Mouse (Mus musculus) large intestine, adult 2 months (tissue): Measurements from ENCODE around the gene Sh2d6. TPM values are rescaled to one million over a fixed set of nuclear protein-coding genes. Genes with fewer than 3 reads are reported as not detected.

Source experiments
- DNase-seq: peaks from one replicate; pipeline ENCODE4 v3.0.0-alpha.2; 2012; ENCODE audit warnings: low read depth, low spot score
- WGBS: fragments of 180-500 bp; shearing (Covaris S2); methylation state at CpG from one replicate; pipeline ENCODE4 v1.1.7; 2018; 5-methylcytosine and 5-hydroxymethylcytosine counted together
- polyA plus RNA-seq: library from polyadenylated mRNA; depleted of rRNA; stranded (reverse); fragments of >200 nt; gene quantifications from 2 replicates; pipeline ENCODE4 v1.2.3, GENCODE M21; 2012; rRNA removed

Gene Sh2d6
- polyA plus RNA-seq, 1 experiment, result 11.3 TPM

DNA sequence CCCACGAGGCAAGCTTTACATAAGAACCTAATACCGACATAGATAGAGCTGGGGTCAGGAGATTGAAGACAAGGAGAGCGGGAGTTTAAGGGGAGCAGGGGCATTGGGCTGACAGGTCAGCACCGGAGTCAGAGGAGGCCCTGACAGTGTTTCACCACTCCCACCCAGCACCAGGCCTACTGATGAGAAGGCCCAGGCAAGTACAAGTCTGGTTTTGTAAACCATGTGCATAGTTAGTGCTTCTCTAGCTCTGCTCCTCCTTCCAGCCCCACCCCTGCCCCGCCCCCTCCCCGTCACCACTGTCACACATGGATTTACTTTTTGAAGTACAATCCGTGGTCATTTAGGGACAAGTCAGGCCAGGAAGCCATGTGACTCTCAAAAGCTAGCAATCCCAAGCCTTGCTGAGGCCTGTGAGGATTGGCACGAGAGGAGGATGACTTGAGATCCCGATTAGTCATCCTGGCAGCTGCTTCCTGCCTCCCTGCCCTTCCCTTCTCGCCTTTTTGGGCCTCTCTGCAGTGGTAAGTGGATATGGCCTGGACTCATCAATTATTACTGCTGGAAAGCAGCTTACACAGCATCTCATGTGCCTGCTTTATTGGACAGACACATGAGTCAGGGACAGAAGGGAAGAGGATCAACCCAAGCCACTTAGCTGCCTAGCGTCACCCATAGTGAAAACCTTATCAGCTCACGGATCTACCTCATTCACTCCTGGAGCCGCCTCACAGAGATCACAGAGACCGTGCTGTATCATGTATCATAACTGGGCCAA, 48.1 kb downstream of the Sh2d6 start:
- no peak for DNase-seq
- WGBS, result 34% methylated on average over 14 of the region's 14 CpGs

DNA sequence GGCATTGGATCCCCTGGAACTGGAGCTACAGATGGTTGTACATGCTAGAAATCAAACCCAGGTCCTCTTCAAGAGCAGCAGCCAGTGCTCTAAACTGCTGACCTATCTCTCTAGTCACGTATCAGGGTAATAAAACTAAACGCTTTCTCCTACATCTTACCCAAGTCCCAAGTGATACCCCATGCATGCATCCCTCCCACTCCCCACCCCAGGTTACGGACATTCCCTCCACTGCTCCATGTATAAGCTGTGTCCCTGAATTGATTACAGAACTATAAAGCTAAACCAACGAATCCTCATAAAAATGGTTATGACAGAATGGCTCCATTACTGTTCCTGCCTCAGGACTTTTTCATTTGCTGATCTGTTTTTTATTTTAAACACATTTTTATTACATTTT, 55.3 kb downstream of the Sh2d6 start:
- 33% methylated on average over 4 of the region's 4 CpGs for WGBS
- no peak for DNase-seq

DNA sequence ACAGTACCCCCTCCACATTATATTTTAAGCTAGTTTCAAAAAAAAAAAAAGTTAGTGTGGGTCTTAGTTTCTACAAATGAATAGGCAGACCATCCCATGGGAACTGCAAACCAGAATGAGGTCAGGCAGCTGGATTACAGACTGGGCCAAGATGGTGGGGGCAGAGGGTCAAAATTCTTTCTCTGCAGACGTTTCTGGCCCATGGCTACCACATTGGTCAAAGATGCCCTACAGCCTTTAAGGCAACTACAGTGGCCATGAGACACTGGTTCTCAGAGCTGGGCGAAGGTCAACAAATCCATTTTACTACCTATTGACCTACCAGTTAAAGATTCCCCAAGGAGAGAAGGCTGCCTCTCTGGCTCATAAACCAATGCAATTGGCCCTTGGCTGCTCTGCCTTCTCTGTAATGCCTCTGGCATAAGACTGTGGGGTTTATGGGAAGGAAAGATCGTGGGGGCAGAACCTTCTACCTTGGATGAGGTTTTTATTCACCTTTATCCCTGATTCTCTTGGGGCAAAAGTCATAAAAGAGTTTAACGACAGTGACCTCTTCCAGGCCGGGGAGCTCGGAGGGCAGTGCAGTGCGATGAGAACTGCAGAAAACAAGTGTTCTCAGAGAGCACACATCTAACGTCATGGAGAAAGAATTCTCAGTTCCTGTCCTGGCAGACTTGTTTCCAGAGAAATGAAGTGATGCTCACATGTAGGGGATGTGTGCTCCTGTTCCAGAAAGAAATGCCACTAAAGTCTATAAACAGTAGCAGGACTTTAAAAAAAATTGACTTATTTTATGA, 55.9 kb downstream of the Sh2d6 start:
- peak; percentile 90 for DNase-seq
- WGBS, result 22% methylated on average over 8 of the region's 8 CpGs

Other genes starting within 250 kb of the Sh2d6 start
- gene Sftpb, start 217.1 kb downstream of the Sh2d6 start, polyA plus RNA-seq, result 0.25 and 0.49 TPM in 2 replicates
- 16.6 and 19.7 TPM in 2 replicates for gene Usp39, start 176.5 kb downstream of the Sh2d6 start, polyA plus RNA-seq
- 9.5 and 17.9 TPM in 2 replicates for gene 0610030E20Rik, start 174.4 kb downstream of the Sh2d6 start, polyA plus RNA-seq
- 13.4 and 16.6 TPM in 2 replicates for gene Tmem150a, start 166.3 kb downstream of the Sh2d6 start, polyA plus RNA-seq
- 82.5 and 102 TPM in 2 replicates for gene Rnf181, start 154.8 kb downstream of the Sh2d6 start, polyA plus RNA-seq
- 19.3 and 21.7 TPM in 2 replicates for gene Vamp5, start 141.2 kb downstream of the Sh2d6 start, polyA plus RNA-seq
- gene Vamp8, start 131.0 kb downstream of the Sh2d6 start, polyA plus RNA-seq, result 280 and 288 TPM in 2 replicates
- 9.3 and 12.4 TPM in 2 replicates for gene Ggcx, start 107.4 kb downstream of the Sh2d6 start, polyA plus RNA-seq
- 50.9 and 66.5 TPM in 2 replicates for gene Mat2a, start 82.1 kb downstream of the Sh2d6 start, polyA plus RNA-seq
- gene Capg, start 22.7 kb upstream of the Sh2d6 start, polyA plus RNA-seq, result 27.2 and 38.0 TPM in 2 replicates
- gene Elmod3, start 76.7 kb upstream of the Sh2d6 start, polyA plus RNA-seq, result 18.3 and 26.8 TPM in 2 replicates
- 22.9 and 40.1 TPM in 2 replicates for gene Retsat, start 76.8 kb upstream of the Sh2d6 start, polyA plus RNA-seq
- gene Tgoln1, start 95.3 kb upstream of the Sh2d6 start, polyA plus RNA-seq, result 33.6 and 40.9 TPM in 2 replicates